27 mouse cellular contexts compared by ENCODE assay signal in the genomic region with DNA sequence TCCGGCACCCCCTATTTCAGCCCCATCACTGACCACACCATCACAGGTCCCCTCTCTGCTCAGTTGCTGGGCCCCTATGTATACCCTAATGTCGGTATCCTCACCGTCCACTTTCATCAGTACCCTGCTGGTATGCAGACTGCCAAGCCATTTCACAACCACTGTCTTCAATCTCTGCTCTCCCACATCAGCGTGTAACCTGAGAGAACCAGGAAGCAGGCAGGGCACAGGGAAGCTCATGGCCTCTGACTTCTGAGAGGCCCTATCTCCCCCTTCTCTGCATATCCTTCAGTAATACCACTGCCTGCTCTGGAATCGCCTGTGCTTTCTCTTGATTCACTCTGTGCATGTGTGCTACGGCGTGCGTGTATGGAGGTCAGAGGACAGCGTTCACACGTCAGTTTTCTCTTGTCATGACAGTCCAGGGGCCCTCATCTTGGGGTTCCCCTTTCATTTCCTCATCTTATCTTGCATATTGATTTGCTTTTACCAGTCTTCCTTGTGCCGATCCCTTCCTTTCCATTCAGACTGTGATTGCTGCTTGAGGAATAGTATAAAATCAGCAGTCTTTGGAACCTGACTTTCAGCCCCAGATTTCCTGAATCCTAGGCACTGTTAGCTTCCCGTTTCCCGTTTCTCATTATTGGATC. TPM values are rescaled to one million over a fixed set of nuclear protein-coding genes. Genes with fewer than 3 reads are reported as not detected.
DNase-seq lines count a peak whose midpoint lies in the region; ATAC-seq lines count a peak whose summit lies in the region.
"Had no signal": no experiment of that assay in that cellular context is flagged by ENCODE, and none has a peak within 500 bp of the region (broad histone marks: within the 10 kb centered on the region; RNA-seq: fewer than 3 reads in every experiment).

No protein-coding gene starts in this region.

- DNase-seq in embryo, embryonic 10 days (ENCODE audit: low spot score), result peak; percentile 23
- DNase-seq in embryo, embryonic 11 days, result no peak
- DNase-seq in kidney, adult 18-20 months, result no peak
- DNase-seq in cerebellum, adult 9-11 months, result no peak
- no peak for DNase-seq in layer of hippocampus, postnatal 14 days (ENCODE audit: low spot score in 2 of 2)
- DNase-seq: adrenal gland, postnatal 36 days; cerebellum, adult 18-20 months; cerebellum, postnatal 25 days; gastrocnemius, postnatal 36 days; kidney, adult 11 months; left cerebral cortex, postnatal 4 days; lung, adult 18-20 months; lung, postnatal 10 days; thymus, adult 18-20 months; thymus, postnatal 36 days had no signal

- no peaks in the 10 kb centered on the region for H3K27me3 ChIP-seq in kidney, embryonic 16.5 days (ENCODE audit: insufficient read depth, low read length)
- H3K27me3 ChIP-seq: embryonic facial prominence, embryonic 15.5 days; forebrain, embryonic 15.5 days; limb, embryonic 15.5 days; midbrain, embryonic 12.5 days had no signal

- H3K9me3 ChIP-seq in kidney, embryonic 16.5 days (ENCODE audit: low read length), result no peaks in the 10 kb centered on the region
- H3K9me3 ChIP-seq: embryonic facial prominence, embryonic 15.5 days; forebrain, embryonic 15.5 days; hindbrain, embryonic 10.5 days; limb, embryonic 15.5 days; midbrain, embryonic 12.5 days had no signal

- 57% methylated on average over 13 of the region's 13 CpGs for WGBS in kidney, embryonic 16.5 days

- peaks cover 8% of the 10 kb centered on the region; the same call in 1 of the 2 replicates for H3K36me3 ChIP-seq in kidney, embryonic 16.5 days (ENCODE audit: insufficient read depth, low read length)

- H3K4me3 ChIP-seq in kidney, embryonic 16.5 days (ENCODE audit: low read length), result no peak overlapping the region
- H3K4me3 ChIP-seq: embryonic facial prominence, embryonic 15.5 days; forebrain, embryonic 15.5 days; hindbrain, embryonic 10.5 days; limb, embryonic 15.5 days; midbrain, embryonic 12.5 days had no signal

- H3K4me1 ChIP-seq in kidney, embryonic 16.5 days (ENCODE audit: insufficient read depth, low read length), result no peaks in the 10 kb centered on the region
- H3K4me1 ChIP-seq: embryonic facial prominence, embryonic 15.5 days; forebrain, embryonic 15.5 days; limb, embryonic 15.5 days; midbrain, embryonic 12.5 days had no signal

- H3K9ac ChIP-seq in kidney, embryonic 16.5 days (replicated peaks; ENCODE audit: low read length), result no peak overlapping the region
- H3K9ac ChIP-seq: embryonic facial prominence, embryonic 15.5 days; forebrain, embryonic 15.5 days; limb, embryonic 15.5 days; midbrain, embryonic 12.5 days had no signal

- ATAC-seq in kidney, embryonic 16.5 days (ENCODE audit: low FRiP score, low TSS enrichment), result 0 out of 2 replicates have a peak, but pooled peaks have one; percentile 27
- 0 out of 2 replicates have a peak, but pooled peaks have one; percentile 29 for ATAC-seq in erythroblast, adult 5-6 weeks (replicated peaks; ENCODE audit: low FRiP score, poor library complexity, severe bottlenecking)
- ATAC-seq in megakaryocyte progenitor cell, adult 5-6 weeks (replicated peaks; ENCODE audit: poor library complexity), result peak; percentile 48
- ATAC-seq: CD4-positive, CD25-positive, alpha-beta regulatory T cell, adult 4 months; forebrain, embryonic 15.5 days; hindbrain, embryonic 16.5 days had no signal

- H3K27ac ChIP-seq in kidney, embryonic 16.5 days (ENCODE audit: low read length), result no peak overlapping the region
- H3K27ac ChIP-seq: embryonic facial prominence, embryonic 15.5 days; forebrain, embryonic 15.5 days; hindbrain, embryonic 10.5 days; limb, embryonic 15.5 days; midbrain, embryonic 12.5 days had no signal

- H3K4me2 ChIP-seq in kidney, embryonic 16.5 days (replicated peaks; ENCODE audit: low read depth, low read length), result no peak overlapping the region
- H3K4me2 ChIP-seq: embryonic facial prominence, embryonic 15.5 days; forebrain, embryonic 15.5 days; limb, embryonic 15.5 days; midbrain, embryonic 12.5 days had no signal

RNA-seq across cellular contexts. Expression of gene Klhl41, which starts 6.0 kb away (rescaled TPM):
- 0.86 and 1.1 TPM in 2 replicates for polyA plus RNA-seq in kidney, embryonic 16.5 days (2015; fragmentation: Nextera tagmentation; extraction: Ambion mirVana)
- total RNA-seq in erythroblast, adult 5-6 weeks (2015; ENCODE audit: low replicate concordance), result 1.3 TPM in 1 of 2 replicates, not detected in the other
- not detected in 2 replicates for total RNA-seq in erythroblast, adult 5-6 weeks (2017; ENCODE audit: low replicate concordance)
- not detected in 2 replicates for total RNA-seq in megakaryocyte progenitor cell, adult 5-6 weeks (2015)
- total RNA-seq in megakaryocyte progenitor cell, adult 5-6 weeks (2017), result 0.07 TPM in 1 of 2 replicates, not detected in the other
- total RNA-seq in layer of hippocampus, postnatal 14 days (2021), result under 1 TPM; 0.43 to 0.78 TPM
- total RNA-seq: neutrophil, adult 5-6 weeks had no signal
- polyA plus RNA-seq: small intestine, adult 2 months had no signal

RNA-seq across cellular contexts. Expression of gene Bbs5, which starts 17.0 kb away (rescaled TPM):
- polyA plus RNA-seq in kidney, embryonic 16.5 days (2015; fragmentation: Nextera tagmentation; extraction: Ambion mirVana), result 16.1 and 19.9 TPM in 2 replicates
- not detected in 2 replicates for total RNA-seq in erythroblast, adult 5-6 weeks (2015; ENCODE audit: low replicate concordance)
- not detected in 2 replicates for total RNA-seq in erythroblast, adult 5-6 weeks (2017; ENCODE audit: low replicate concordance)
- 6.8 and 8.9 TPM in 2 replicates for total RNA-seq in megakaryocyte progenitor cell, adult 5-6 weeks (2015)
- total RNA-seq in megakaryocyte progenitor cell, adult 5-6 weeks (2017), result 4.6 and 5.2 TPM in 2 replicates
- total RNA-seq in layer of hippocampus, postnatal 14 days (2021), result 10 to 100 TPM; 23.7 to 29.8 TPM
- total RNA-seq: neutrophil, adult 5-6 weeks had no signal
- polyA plus RNA-seq: small intestine, adult 2 months had no signal

RNA-seq across cellular contexts. Expression of gene Fastkd1, which starts 49.4 kb away (rescaled TPM):
- 12.4 and 14.1 TPM in 2 replicates for polyA plus RNA-seq in kidney, embryonic 16.5 days (2015; fragmentation: Nextera tagmentation; extraction: Ambion mirVana)
- 4.2 and 5.0 TPM in 2 replicates for total RNA-seq in erythroblast, adult 5-6 weeks (2015; ENCODE audit: low replicate concordance)
- 1.3 and 1.9 TPM in 2 replicates for total RNA-seq in erythroblast, adult 5-6 weeks (2017; ENCODE audit: low replicate concordance)
- 21.3 and 21.8 TPM in 2 replicates for total RNA-seq in megakaryocyte progenitor cell, adult 5-6 weeks (2015)
- total RNA-seq in megakaryocyte progenitor cell, adult 5-6 weeks (2017), result 16.7 and 17.0 TPM in 2 replicates
- total RNA-seq in layer of hippocampus, postnatal 14 days (2021), result 10 to 100 TPM; 19.3 to 20.0 TPM

RNA-seq across cellular contexts. Expression of gene Ppig, which starts 58.4 kb away (rescaled TPM):
- 130 and 139 TPM in 2 replicates for polyA plus RNA-seq in kidney, embryonic 16.5 days (2015; fragmentation: Nextera tagmentation; extraction: Ambion mirVana)
- total RNA-seq in erythroblast, adult 5-6 weeks (2015; ENCODE audit: low replicate concordance), result 30.3 and 33.6 TPM in 2 replicates
- 14.9 and 34.7 TPM in 2 replicates for total RNA-seq in erythroblast, adult 5-6 weeks (2017; ENCODE audit: low replicate concordance)
- 136 and 142 TPM in 2 replicates for total RNA-seq in megakaryocyte progenitor cell, adult 5-6 weeks (2015)
- 70.5 and 131 TPM in 2 replicates for total RNA-seq in megakaryocyte progenitor cell, adult 5-6 weeks (2017)
- total RNA-seq in layer of hippocampus, postnatal 14 days (2021), result 10 to 100 TPM; 60.3 to 67.0 TPM
